Mouse (Mus musculus) liver, embryonic 11.5 days (tissue): ENCODE results near the gene Avpr1a. TPM values are rescaled to one million over a fixed set of nuclear protein-coding genes. Genes with fewer than 3 reads are reported as not detected.

Experiments
- ATAC-seq: fragments of 200-750 bp; cut with Nextera tagmentation; replicated peaks from 2 replicates; pipeline ENCODE4 v1.8.0; 2017; ENCODE audit warnings: moderate number of reproducible peaks, mild to moderate bottlenecking, moderate TSS enrichment, moderate library complexity; ENCODE audit not compliant: low FRiP score
- DNase-seq: peaks from one replicate; pipeline ENCODE4 v3.0.0-alpha.2; 2017; ENCODE audit warnings: low spot score
- H3K27ac ChIP-seq: fragments of 300-500 bp; sonication (generic); 2 replicates; pipeline ENCODE4 v1.5.1; 2014; ENCODE audit warnings: mild to moderate bottlenecking, low read depth, low read length, control low read depth
- H3K27me3 ChIP-seq: fragments of 300-500 bp; sonication (generic); replicated peaks from 2 replicates; pipeline ENCODE4 v1.6.1; 2014; ENCODE audit warnings: low read length, mixed read lengths; ENCODE audit not compliant: control insufficient read depth, insufficient read depth
- H3K36me3 ChIP-seq: fragments of 300-500 bp; sonication (generic); 2 replicates; pipeline ENCODE4 v1.6.1; 2014; ENCODE audit warnings: mild to moderate bottlenecking, low read length, moderate library complexity, mixed read lengths; ENCODE audit not compliant: control insufficient read depth, insufficient read depth
- H3K4me1 ChIP-seq: fragments of 300-500 bp; sonication (generic); replicated peaks from 2 replicates; pipeline ENCODE4 v1.6.1; 2014; ENCODE audit warnings: low read length, mixed read lengths; ENCODE audit not compliant: control insufficient read depth, insufficient read depth
- H3K4me2 ChIP-seq: fragments of 300-500 bp; sonication (generic); 2 replicates; pipeline ENCODE4 v1.6.1; 2014; ENCODE audit warnings: mild to moderate bottlenecking, control low read depth, moderate library complexity
- H3K4me3 ChIP-seq: fragments of 300-500 bp; sonication (generic); 2 replicates; pipeline ENCODE4 v1.5.1; 2014; ENCODE audit warnings: low read depth, low read length, control low read depth
- H3K9ac ChIP-seq: fragments of 300-500 bp; sonication (generic); 2 replicates; pipeline ENCODE4 v1.6.1; 2014; ENCODE audit warnings: low read depth, low read length, control low read depth
- H3K9me3 ChIP-seq: fragments of 300-500 bp; sonication (generic); 2 replicates; pipeline ENCODE4 v1.6.1; 2016; ENCODE audit warnings: low read length, inconsistent platforms, mixed read lengths; ENCODE audit not compliant: control insufficient read depth
- WGBS: fragments of 180-500 bp; shearing (Covaris S2); extraction: QIAGEN DNeasy Blood & Tissue Kit; methylation state at CpG from one replicate; pipeline ENCODE4 v1.1.7; 2014; 5-methylcytosine and 5-hydroxymethylcytosine counted together
- polyA plus RNA-seq: library from polyadenylated mRNA; unstranded; fragments of >200 nt; fragmentation: Nextera tagmentation; extraction: Ambion mirVana; gene quantifications from 2 replicates; pipeline ENCODE4 v1.2.1, GENCODE M21; 2014

The Avpr1a gene
- 1.1 and 1.5 TPM in 2 replicates for polyA plus RNA-seq

- DNase-seq (peak; percentile 34), ATAC-seq (peak; percentile 49; the same call in 1 of the 2 replicates)
- Histone ChIP-seq H3K36me3 (no peaks in the 10 kb centered on the region), H3K4me3 (peak within 1 kb of the TSS; percentile 46), H3K4me2 (peak within 1 kb of the TSS; percentile 75), H3K27ac (no peak within 1 kb of the TSS), H3K9me3 (no peaks in the 10 kb centered on the region), H3K9ac (no peak within 1 kb of the TSS), H3K4me1 (no peaks in the 10 kb centered on the region; the same call in 1 of the 2 replicates), H3K27me3 (peaks cover 25% of the 10 kb centered on the region)
- WGBS, result 7% methylated on average over 34 of the region's 34 CpGs
These were observed at the start of gene Avpr1a for GRCm38 (mm10) chr10:122447861-122448716. Gene Avpr1a, plus strand, starts transcription at chr10:122448499.

- Histone ChIP-seq H3K9me3 (no peaks in the 10 kb centered on the region), H3K4me3 (no peak overlapping the region), H3K36me3 (no peaks in the 10 kb centered on the region), H3K27ac (no peak overlapping the region), H3K4me2 (no peak overlapping the region), H3K27me3 (no peaks in the 10 kb centered on the region), H3K9ac (no peak overlapping the region), H3K4me1 (no peaks in the 10 kb centered on the region)
- WGBS, result 26% methylated on average over 1 of the region's 1 CpGs
- ATAC-seq (no peak), DNase-seq (no peak)
These were observed 46.0 kb upstream of the Avpr1a start for GRCm38 (mm10) chr10:122402270-122402669.

- no peaks in the 10 kb centered on the region for H3K36me3 ChIP-seq
- 85% methylated on average over 6 of the region's 6 CpGs for WGBS
- ATAC-seq, result no peak
- no peak overlapping the region for H3K4me3 ChIP-seq
- no peak overlapping the region for H3K9ac ChIP-seq
- no peaks in the 10 kb centered on the region for H3K4me1 ChIP-seq
- H3K27ac ChIP-seq, result no peak overlapping the region
- H3K9me3 ChIP-seq, result no peaks in the 10 kb centered on the region
- no peaks in the 10 kb centered on the region for H3K27me3 ChIP-seq
- no peak for DNase-seq
- H3K4me2 ChIP-seq, result no peak overlapping the region
These were observed 42.0 kb upstream of the Avpr1a start for GRCm38 (mm10) chr10:122406333-122406732.

GRCm38 (mm10) chr10:122408697-122409409 lies 39.4 kb upstream of the Avpr1a start:
- Histone ChIP-seq H3K9ac (no peak overlapping the region), H3K27me3 (no peaks in the 10 kb centered on the region), H3K4me2 (no peak overlapping the region), H3K36me3 (no peaks in the 10 kb centered on the region), H3K4me3 (no peak overlapping the region), H3K27ac (no peak overlapping the region), H3K9me3 (no peaks in the 10 kb centered on the region), H3K4me1 (no peaks in the 10 kb centered on the region)
- no peak for DNase-seq
- WGBS, result 78% methylated on average over 7 of the region's 7 CpGs
- no peak for ATAC-seq

GRCm38 (mm10) chr10:122410791-122411190 lies 37.5 kb upstream of the Avpr1a start:
- H3K9ac ChIP-seq, result no peak overlapping the region
- WGBS, result 65% methylated on average over 2 of the region's 2 CpGs

GRCm38 (mm10) chr10:122432690-122433089 lies 15.6 kb upstream of the Avpr1a start:
- H3K27ac ChIP-seq, result no peak overlapping the region
- DNase-seq, result no peak
- ATAC-seq, result no peak
- no peak overlapping the region for H3K4me3 ChIP-seq
- no peaks in the 10 kb centered on the region for H3K36me3 ChIP-seq
- no peaks in the 10 kb centered on the region for H3K4me1 ChIP-seq
- no peak overlapping the region for H3K4me2 ChIP-seq
- WGBS, result 57% methylated on average over 4 of the region's 4 CpGs
- no peaks in the 10 kb centered on the region for H3K9me3 ChIP-seq
- H3K27me3 ChIP-seq, result no peaks in the 10 kb centered on the region
- no peak overlapping the region for H3K9ac ChIP-seq

More at GRCm38 (mm10) chr10:122410791-122411190, 37.5 kb upstream of the Avpr1a start:
- DNase-seq, result no peak
- no peak overlapping the region for H3K27ac ChIP-seq
- H3K4me3 ChIP-seq, result no peak overlapping the region
- no peak overlapping the region for H3K4me2 ChIP-seq
- no peaks in the 10 kb centered on the region for H3K4me1 ChIP-seq
- no peaks in the 10 kb centered on the region for H3K9me3 ChIP-seq
- H3K27me3 ChIP-seq, result no peaks in the 10 kb centered on the region
- H3K36me3 ChIP-seq, result no peaks in the 10 kb centered on the region
- ATAC-seq, result no peak

- peaks cover 25% of the 10 kb centered on the region for H3K27me3 ChIP-seq
- no peaks in the 10 kb centered on the region; the same call in 1 of the 2 replicates for H3K4me1 ChIP-seq
- H3K4me2 ChIP-seq, result no peak overlapping the region
- WGBS, result 31% methylated on average over 8 of the region's 10 CpGs
- no peaks in the 10 kb centered on the region for H3K36me3 ChIP-seq
- ATAC-seq (no peak), DNase-seq (peak; percentile 49)
- no peak overlapping the region for H3K27ac ChIP-seq
- no peak overlapping the region for H3K9ac ChIP-seq
- no peak overlapping the region for H3K4me3 ChIP-seq
- H3K9me3 ChIP-seq, result no peaks in the 10 kb centered on the region
These were observed 1.0 kb upstream of the Avpr1a start for GRCm38 (mm10) chr10:122447275-122447674.

- no peaks in the 10 kb centered on the region for H3K36me3 ChIP-seq
- no peak overlapping the region for H3K9ac ChIP-seq
- peak overlapping the region; percentile 46 for H3K4me3 ChIP-seq
- DNase-seq (peak; percentile 42), ATAC-seq (peak; percentile 41)
- WGBS, result 3% methylated on average over 70 of the region's 70 CpGs
- H3K27ac ChIP-seq, result no peak overlapping the region
- H3K4me1 ChIP-seq, result no peaks in the 10 kb centered on the region; the same call in 1 of the 2 replicates
- H3K27me3 ChIP-seq, result peaks cover 25% of the 10 kb centered on the region
- peak overlapping the region; percentile 75 for H3K4me2 ChIP-seq
- H3K9me3 ChIP-seq, result no peaks in the 10 kb centered on the region
These were observed 665 bp downstream of the Avpr1a start for GRCm38 (mm10) chr10:122448717-122449611.
